ENCODE assay signal across 7 mouse cellular contexts in the genomic region with DNA sequence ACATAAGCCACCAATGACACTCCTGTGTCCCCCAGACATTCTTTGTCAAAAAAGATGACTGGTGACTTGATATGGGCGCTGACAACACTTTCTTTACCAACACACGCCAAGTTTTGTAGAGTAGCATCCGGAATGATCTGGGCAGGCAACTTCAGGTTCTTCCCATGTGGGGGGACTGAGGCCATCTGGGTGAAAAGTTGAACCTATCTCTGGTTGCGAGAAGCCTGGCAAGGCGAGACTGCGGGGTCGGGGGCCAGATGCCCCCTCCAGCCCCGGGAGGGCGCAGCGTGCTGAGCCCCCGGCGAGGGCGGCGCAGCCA. TPM values are rescaled to one million over a fixed set of nuclear protein-coding genes. Genes with fewer than 3 reads are reported as not detected.
DNase-seq lines count a peak whose midpoint lies in the region; ATAC-seq and TF ChIP-seq lines count a peak whose summit lies in the region.

No protein-coding gene starts in this region.

- H3K4me1 ChIP-seq in lung, embryonic 14.5 days (ENCODE audit: insufficient read depth) = no peaks in the 10 kb centered on the region; the same call in 1 of the 2 replicates
- peaks cover 13% of the 10 kb centered on the region for H3K4me1 ChIP-seq in forebrain, embryonic 13.5 days
- no peaks in the 10 kb centered on the region for H3K4me1 ChIP-seq in limb, embryonic 11.5 days (ENCODE audit: control insufficient read depth, insufficient read depth, low read length)
- H3K4me1 ChIP-seq in small intestine, adult 2 months (ENCODE audit: control insufficient read depth, insufficient read depth, insufficient read length, low read length) = no peaks in the 10 kb centered on the region; the same call in 1 of the 2 replicates

- under 1% methylated on average over 14 of the region's 14 CpGs for WGBS in lung, embryonic 14.5 days
- 1% methylated on average over 14 of the region's 14 CpGs for WGBS in forebrain, embryonic 13.5 days
- under 1% methylated on average over 14 of the region's 14 CpGs for WGBS in limb, embryonic 11.5 days
- WGBS in small intestine, adult 2 months = 2% methylated on average over 14 of the region's 14 CpGs

- ATAC-seq in lung, embryonic 14.5 days (ENCODE audit: insufficient read depth) = no peak; the same call in 1 of the 2 replicates
- ATAC-seq in forebrain, embryonic 13.5 days = no peak
- ATAC-seq in limb, embryonic 11.5 days (ENCODE audit: insufficient number of reproducible peaks, low FRiP score, low TSS enrichment, low read depth) = no peak

- H3K4me2 ChIP-seq in lung, embryonic 14.5 days = peak overlapping the region; percentile 84
- peak overlapping the region; percentile 97 for H3K4me2 ChIP-seq in forebrain, embryonic 13.5 days
- peak overlapping the region; percentile 86 for H3K4me2 ChIP-seq in limb, embryonic 11.5 days (ENCODE audit: low read depth, severe bottlenecking)

- H3K27me3 ChIP-seq in lung, embryonic 14.5 days (ENCODE audit: insufficient read depth, low read length) = no peaks in the 10 kb centered on the region
- peaks cover 18% of the 10 kb centered on the region for H3K27me3 ChIP-seq in forebrain, embryonic 13.5 days
- H3K27me3 ChIP-seq in limb, embryonic 11.5 days (ENCODE audit: control insufficient read depth, insufficient read depth, low read length) = no peaks in the 10 kb centered on the region
- H3K27me3 ChIP-seq in small intestine, adult 2 months (ENCODE audit: control insufficient read depth, insufficient read depth, low read length) = no peaks in the 10 kb centered on the region

- TF ChIP-seq POLR2A in small intestine, adult 2 months (IDR thresholded peaks at IDR 0.05; ENCODE audit: low read depth, low read length) = no peak

- peak overlapping the region; percentile 83 for H3K9ac ChIP-seq in lung, embryonic 14.5 days
- H3K9ac ChIP-seq in forebrain, embryonic 13.5 days = peak overlapping the region; percentile 74
- peak overlapping the region; percentile 83 for H3K9ac ChIP-seq in limb, embryonic 11.5 days (ENCODE audit: low read length)

- no peak for TF ChIP-seq CTCF in lung, embryonic 14.5 days (IDR thresholded peaks at IDR 0.05; ENCODE audit: low read depth)
- no peak for TF ChIP-seq CTCF in small intestine, adult 2 months (IDR thresholded peaks at IDR 0.05; ENCODE audit: extremely low read depth, insufficient read length, insufficient replicate concordance, low read depth, low read length)

- H3K36me3 ChIP-seq in lung, embryonic 14.5 days (ENCODE audit: insufficient read depth) = no peaks in the 10 kb centered on the region
- no peaks in the 10 kb centered on the region for H3K36me3 ChIP-seq in forebrain, embryonic 13.5 days (ENCODE audit: poor library complexity, severe bottlenecking)
- H3K36me3 ChIP-seq in limb, embryonic 11.5 days (ENCODE audit: control insufficient read depth, insufficient read depth, low read length) = no peaks in the 10 kb centered on the region
- no peaks in the 10 kb centered on the region for H3K36me3 ChIP-seq in small intestine, adult 2 months (ENCODE audit: control insufficient read depth, insufficient read depth, low read length)

- no peak for DNase-seq in lung, embryonic 14.5 days
- DNase-seq in lung, postnatal 14 days = no peak
- no peak for DNase-seq in limb, embryonic 11.5 days (ENCODE audit: low spot score)
- DNase-seq in adrenal gland, adult (ENCODE audit: inconsistent age in 2 of 2, low spot score in 1 of 2) = no peak
- no peak for DNase-seq in urinary bladder, adult 2 months (ENCODE audit: low spot score)

- no peaks in the 10 kb centered on the region for H3K9me3 ChIP-seq in lung, embryonic 14.5 days (ENCODE audit: low read depth, low read length)
- H3K9me3 ChIP-seq in forebrain, embryonic 13.5 days (replicated peaks) = no peaks in the 10 kb centered on the region
- no peaks in the 10 kb centered on the region for H3K9me3 ChIP-seq in limb, embryonic 11.5 days (ENCODE audit: control insufficient read depth, low read length)

- H3K4me3 ChIP-seq in lung, embryonic 14.5 days (ENCODE audit: low read depth, low read length) = peak overlapping the region; percentile 77
- H3K4me3 ChIP-seq in forebrain, embryonic 13.5 days = peak overlapping the region; percentile 72
- H3K4me3 ChIP-seq in limb, embryonic 11.5 days (ENCODE audit: low read depth, low read length) = peak overlapping the region; percentile 69
- H3K4me3 ChIP-seq in small intestine, adult 2 months (ENCODE audit: low read depth, low read length) = peak overlapping the region; percentile 77

- H3K27ac ChIP-seq in lung, embryonic 14.5 days (ENCODE audit: low read depth) = peak overlapping the region; percentile 67; the same call in 1 of the 2 replicates
- no peak overlapping the region for H3K27ac ChIP-seq in forebrain, embryonic 13.5 days
- no peak overlapping the region for H3K27ac ChIP-seq in limb, embryonic 11.5 days (replicated peaks; ENCODE audit: low read depth, low read length)
- no peak overlapping the region for H3K27ac ChIP-seq in small intestine, adult 2 months (ENCODE audit: insufficient read depth, low read depth, low read length)

RNA-seq across cellular contexts. Expression of a gene that starts 0.3 kb away (rescaled TPM):
- 5.2 and 5.6 TPM in 2 replicates for polyA plus RNA-seq in lung, embryonic 14.5 days (2014; fragmentation: Nextera tagmentation; extraction: Ambion mirVana)
- 0.68 and 1.1 TPM in 2 replicates for polyA plus RNA-seq in forebrain, embryonic 13.5 days (2015; fragmentation: Nextera tagmentation; extraction: Ambion mirVana)
- 1.7 and 1.9 TPM in 2 replicates for polyA plus RNA-seq in limb, embryonic 11.5 days (2014; fragmentation: Nextera tagmentation; extraction: Ambion mirVana)
- polyA plus RNA-seq in small intestine, adult 2 months (2012; rRNA removed) = 11.0 and 15.3 TPM in 2 replicates
- polyA plus RNA-seq in urinary bladder, adult 2 months (2012; rRNA removed) = 3.8 and 4.0 TPM in 2 replicates
